Mouse (Mus musculus) CH12.LX (cell line): ENCODE results near the gene Cpeb3. TPM values are rescaled to one million over a fixed set of nuclear protein-coding genes. Genes with fewer than 3 reads are reported as not detected.

Experiments used
- DNase-seq: peaks from one replicate; pipeline ENCODE4 v3.0.0-alpha.2; 2013; ENCODE audit errors: extremely low read depth
- H3K27ac ChIP-seq: 2 replicates; pipeline ENCODE4 v1.5.1; 2012; ENCODE audit warnings: low read depth, mild to moderate bottlenecking, control low read depth, moderate library complexity; ENCODE audit not compliant: insufficient read depth
- H3K27me3 ChIP-seq: replicated peaks from 2 replicates; pipeline ENCODE3; 2012; ENCODE audit warnings: inconsistent platforms
- H3K36me3 ChIP-seq, 2 experiments: replicated peaks in 1 of 2; 2 replicates each; pipeline versions ENCODE3 to v1.6.1; 2012; ENCODE audit warnings: inconsistent platforms in 1 of 2, low read length in 1 of 2, mild to moderate bottlenecking in 1 of 2, mixed read lengths in 1 of 2, moderate library complexity in 1 of 2; ENCODE audit not compliant: control insufficient read depth in 1 of 2, insufficient read depth in 1 of 2
- H3K4me1 ChIP-seq, 2 experiments: 2 replicates each; pipeline ENCODE4 v1.6.1; 2012; ENCODE audit warnings: inconsistent platforms in 1 of 2, moderate library complexity in 1 of 2; ENCODE audit not compliant: insufficient read depth in 2 of 2, control insufficient read depth in 1 of 2
- H3K4me2 ChIP-seq: 2 replicates; pipeline ENCODE4 v1.6.1; 2012; ENCODE audit warnings: low read depth, mild to moderate bottlenecking, control low read depth; ENCODE audit not compliant: poor library complexity, insufficient read depth, severe bottlenecking
- H3K4me3 ChIP-seq, 3 experiments: fragments of 150-350 bp in 1 of 3; sonication (generic) in 1 of 3; replicated peaks in 1 of 3; 2 replicates each; pipeline versions ENCODE3 to v1.5.1; 2011 to 2012; ENCODE audit warnings: low read depth in 2 of 3, low read length in 2 of 3, mild to moderate bottlenecking in 2 of 3, moderate library complexity in 2 of 3, control low read depth in 1 of 3, improper control_type of control experiment in 1 of 3, inconsistent platforms in 1 of 3, mixed read lengths in 1 of 3; ENCODE audit not compliant: poor library complexity in 1 of 3
- H3K79me2 ChIP-seq: replicated peaks from 2 replicates; pipeline ENCODE4 v1.6.1; 2012; ENCODE audit warnings: mild to moderate bottlenecking, moderate library complexity; ENCODE audit not compliant: control insufficient read depth, poor library complexity, insufficient read depth, severe bottlenecking; ENCODE audit errors: extremely low read depth
- H3K9ac ChIP-seq: 2 replicates; pipeline ENCODE4 v1.6.1; 2012; ENCODE audit warnings: low read depth, mild to moderate bottlenecking, control low read depth, moderate library complexity; ENCODE audit not compliant: insufficient read depth
- H3K9me3 ChIP-seq: replicated peaks from 2 replicates; pipeline ENCODE3; 2012; ENCODE audit warnings: low read length, inconsistent platforms, mixed read lengths
- BHLHE40 ChIP-seq: IDR thresholded peaks from 2 replicates; pipeline ENCODE4 v1.6.1; 2011; ENCODE audit warnings: mild to moderate bottlenecking, low read depth, low read length, improper control_type of control experiment
- CHD2 ChIP-seq: IDR thresholded peaks from 2 replicates; pipeline ENCODE4 v1.6.1; 2011; ENCODE audit warnings: low read length, improper control_type of control experiment
- EP300 ChIP-seq: IDR thresholded peaks from 2 replicates; pipeline ENCODE4 v1.6.1; 2011; ENCODE audit warnings: low read length, improper control_type of control experiment
- ETS1 ChIP-seq: conservative IDR thresholded peaks from 2 replicates; pipeline ENCODE4 v1.6.1; 2012; ENCODE audit warnings: low read depth, mild to moderate bottlenecking, inconsistent platforms, low read length, improper control_type of control experiment, moderate library complexity
- GABPA ChIP-seq: IDR thresholded peaks from 2 replicates; pipeline ENCODE4 v1.6.1; 2012; ENCODE audit warnings: low read depth, low read length, improper control_type of control experiment, inconsistent platforms; ENCODE audit not compliant: insufficient replicate concordance
- IRF4 ChIP-seq: IDR thresholded peaks from 2 replicates; pipeline ENCODE4 v1.6.1; 2014; ENCODE audit warnings: low read depth, mild to moderate bottlenecking, inconsistent platforms, low read length, improper control_type of control experiment
- JUN ChIP-seq: IDR thresholded peaks from 2 replicates; pipeline ENCODE4 v1.6.1; 2011; ENCODE audit warnings: low read depth, mild to moderate bottlenecking, low read length, improper control_type of control experiment, moderate library complexity; ENCODE audit not compliant: insufficient read depth
- MAFK ChIP-seq: IDR thresholded peaks from 2 replicates; pipeline ENCODE4 v1.6.1; 2011; ENCODE audit warnings: low read length, improper control_type of control experiment; ENCODE audit not compliant: insufficient replicate concordance
- MAZ ChIP-seq: IDR thresholded peaks from 2 replicates; pipeline ENCODE4 v1.6.1; 2012; ENCODE audit warnings: low read depth, mild to moderate bottlenecking, inconsistent platforms, low read length, improper control_type of control experiment, moderate library complexity
- MXI1 ChIP-seq: IDR thresholded peaks from 2 replicates; pipeline ENCODE4 v1.6.1; 2011; ENCODE audit warnings: mild to moderate bottlenecking, low read depth, low read length, improper control_type of control experiment
- MYC ChIP-seq: IDR thresholded peaks from 2 replicates; pipeline ENCODE4 v1.6.1; 2011; ENCODE audit warnings: low read depth, mild to moderate bottlenecking, improper control_type of control experiment, low read length
- POLR2AphosphoS2 ChIP-seq: IDR thresholded peaks from 2 replicates; pipeline ENCODE4 v1.6.1; 2011; ENCODE audit warnings: low read depth, low read length, improper control_type of control experiment
- RCOR1 ChIP-seq: conservative IDR thresholded peaks from 2 replicates; pipeline ENCODE4 v1.6.1; 2012; ENCODE audit warnings: low read depth, mild to moderate bottlenecking, inconsistent platforms, low read length, improper control_type of control experiment
- TCF12 ChIP-seq: IDR thresholded peaks from 2 replicates; pipeline ENCODE4 v1.6.1; 2014; ENCODE audit warnings: low read depth, mild to moderate bottlenecking, inconsistent platforms, low read length, improper control_type of control experiment
- ZC3H11A ChIP-seq: IDR thresholded peaks from 2 replicates; pipeline ENCODE4 v1.6.1; 2012; ENCODE audit warnings: low read depth, mild to moderate bottlenecking, inconsistent platforms, low read length, improper control_type of control experiment
- ZKSCAN1 ChIP-seq: IDR thresholded peaks from 2 replicates; pipeline ENCODE4 v1.6.1; 2012; ENCODE audit warnings: low read depth, inconsistent platforms, low read length, improper control_type of control experiment, borderline replicate concordance
- ZMIZ1 ChIP-seq: IDR thresholded peaks from 2 replicates; pipeline ENCODE4 v1.6.1; 2012; ENCODE audit warnings: low read depth, mild to moderate bottlenecking, inconsistent platforms, low read length, improper control_type of control experiment
- dilution Hi-C: fragments of 300-500 bp; cut with MboI; formaldehyde crosslinking; loops from 2 replicates; pipeline ENCODE4 v1.14.3; 2020; ENCODE audit warnings: low sequenced_read_pairs; ENCODE audit not compliant: extremely low pct_unique_long_range_greater_than_20kb, extremely low pct_ligation_motif_present
- in situ Hi-C: fragments of 300-500 bp; cut with MboI; formaldehyde crosslinking; loops from 3 replicates; pipeline ENCODE4 v1.14.3; 2019; ENCODE audit warnings: low sequenced_read_pairs, low pct_ligation_motif_present, low pct_unique_long_range_greater_than_20kb, mixed read lengths
- polyA plus RNA-seq: library from polyadenylated mRNA; unstranded; fragments of >175 nt; gene quantifications from 2 replicates; pipeline ENCODE4 v1.2.1, GENCODE M21; 2012; ENCODE audit warnings: low read depth; ENCODE audit not compliant: insufficient read length
- total RNA-seq, 2 experiments: library from RNA; depleted of rRNA; stranded (reverse); fragments of 300-350 nt in 1 of 2; fragments of >200 nt in 1 of 2; gene quantifications; 2 replicates each; pipeline ENCODE4 v1.2.3; 2012 to 2014

The Cpeb3 gene
- total and polyA plus RNA-seq, 3 experiments: 1.5 to 3.1 (median 1.5) TPM

- H3K27me3 ChIP-seq: no peaks in the 10 kb centered on the region
- no peak overlapping the region for H3K9ac ChIP-seq
- no peak overlapping the region for H3K27ac ChIP-seq
- H3K4me3 ChIP-seq: no peak overlapping the region
- dilution Hi-C loops: no loop called here
- TF ChIP-seq MXI1 (no peak), TCF12 (no peak), ZKSCAN1 (no peak), RCOR1 (no peak), ETS1 (no peak), GABPA (no peak), BHLHE40 (no peak), POLR2AphosphoS2 (no peak), EP300 (no peak), MAFK (no peak), MAZ (no peak), ZMIZ1 (no peak), IRF4 (no peak), ZC3H11A (no peak)
- TF ChIP-seq, all 38 proteins: peak for 0
- no peaks in the 10 kb centered on the region for H3K9me3 ChIP-seq
- in situ Hi-C loops: no loop called here
- no peaks in the 10 kb centered on the region for H3K36me3 ChIP-seq
- DNase-seq: no peak
- H3K4me2 ChIP-seq: no peak overlapping the region
- peaks cover 18 to 31% of the 10 kb centered on the region in 2 experiments; a peak in 3 of 4 replicates for H3K4me1 ChIP-seq
- peaks cover 11% of the 10 kb centered on the region for H3K79me2 ChIP-seq
Measured at GRCm38 (mm10) chr19:37141623-37142022, 66.8 kb downstream of the Cpeb3 start.

DNA sequence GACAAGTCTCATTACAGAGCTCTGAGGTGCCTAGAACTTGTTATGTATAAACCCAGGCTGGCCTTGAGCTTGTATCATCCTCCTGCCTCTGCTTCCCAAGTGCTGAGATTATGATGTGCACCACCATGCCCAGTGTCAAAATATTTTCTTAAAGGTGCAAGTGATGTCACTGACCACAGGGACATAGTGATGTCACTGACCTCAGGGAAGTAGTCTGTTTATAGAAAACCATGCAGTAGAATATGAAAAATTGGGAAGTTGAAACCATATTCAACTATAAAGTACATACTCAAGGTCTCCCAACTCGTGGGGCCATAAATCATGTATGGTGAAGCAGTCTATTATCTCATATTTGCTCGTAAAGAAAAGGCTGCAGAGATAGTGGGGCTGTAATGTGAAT, 71.3 kb downstream of the Cpeb3 start:
- H3K9ac ChIP-seq: 0 out of 2 replicates have a peak overlapping the region, but pooled peaks have one; percentile 4
- H3K4me3 ChIP-seq: no peak overlapping the region
- peaks cover 18 to 57% of the 10 kb centered on the region in 2 experiments; a peak in 3 of 4 replicates for H3K4me1 ChIP-seq
- in situ Hi-C loops (no loop called here), dilution Hi-C loops (no loop called here)
- H3K27ac ChIP-seq: 0 out of 2 replicates have a peak overlapping the region, but pooled peaks have one; percentile 1
- no peaks in the 10 kb centered on the region for H3K9me3 ChIP-seq
- H3K79me2 ChIP-seq: peaks cover 11% of the 10 kb centered on the region
- no peaks in the 10 kb centered on the region for H3K27me3 ChIP-seq
- no peak for DNase-seq
- TF ChIP-seq EP300 (peak; percentile 45; the same call in 1 of the 2 replicates), CHD2 (no peak), JUN (peak; percentile 41; the same call in 1 of the 2 replicates), MAZ (0 out of 2 replicates have a peak, but pooled peaks have one; percentile 32), MYC (0 out of 2 replicates have a peak, but pooled peaks have one; percentile 24)
- peak overlapping the region; percentile 90; the same call in 1 of the 2 replicates for H3K4me2 ChIP-seq
- no peaks in the 10 kb centered on the region for H3K36me3 ChIP-seq
